Mouse (Mus musculus) heart, postnatal 0 days (tissue): ENCODE results near the gene Ctss. TPM values are rescaled to one million over a fixed set of nuclear protein-coding genes. Genes with fewer than 3 reads are reported as not detected.

Experiments
- ATAC-seq: fragments of 200-750 bp; cut with Nextera tagmentation; 2 replicates; pipeline ENCODE4 v1.8.0; 2017; ENCODE audit warnings: low read depth, moderate number of reproducible peaks, moderate library complexity; ENCODE audit not compliant: insufficient read depth
- DNase-seq: peaks from one replicate; pipeline ENCODE4 v3.0.0-alpha.2; 2016; ENCODE audit warnings: low spot score
- H3K27ac ChIP-seq: fragments of 300-500 bp; sonication (generic); 2 replicates; pipeline ENCODE4 v1.5.1; 2014; ENCODE audit warnings: low read depth, mild to moderate bottlenecking
- H3K27me3 ChIP-seq: fragments of 300-500 bp; sonication (generic); 2 replicates; pipeline ENCODE4 v1.6.1; 2014; ENCODE audit warnings: low read length, mixed read lengths; ENCODE audit not compliant: control insufficient read depth, insufficient read depth
- H3K36me3 ChIP-seq: fragments of 300-500 bp; sonication (generic); replicated peaks from 2 replicates; pipeline ENCODE4 v1.6.1; 2014; ENCODE audit warnings: low read length, mixed read lengths; ENCODE audit not compliant: control insufficient read depth, insufficient read depth
- H3K4me1 ChIP-seq: fragments of 300-500 bp; sonication (generic); 2 replicates; pipeline ENCODE4 v1.6.1; 2014; ENCODE audit warnings: antibody characterized with exemption; ENCODE audit not compliant: control insufficient read depth, insufficient read depth
- H3K4me2 ChIP-seq: fragments of 300-500 bp; sonication (generic); 2 replicates; pipeline ENCODE4 v1.6.1; 2014; ENCODE audit warnings: low read depth, mild to moderate bottlenecking, low read length, moderate library complexity
- H3K4me3 ChIP-seq: fragments of 300-500 bp; sonication (generic); 2 replicates; pipeline ENCODE4 v1.5.1; 2014; ENCODE audit warnings: low read depth, low read length
- H3K9ac ChIP-seq: fragments of 300-500 bp; sonication (generic); replicated peaks from 2 replicates; pipeline ENCODE4 v1.6.1; 2014; ENCODE audit warnings: low read depth, low read length, mixed read lengths
- H3K9me3 ChIP-seq: fragments of 300-500 bp; sonication (generic); replicated peaks from 2 replicates; pipeline ENCODE4 v1.6.1; 2016; ENCODE audit warnings: low read length; ENCODE audit not compliant: control insufficient read depth
- CTCF ChIP-seq: IDR thresholded peaks from 2 replicates; pipeline ENCODE4 v1.5.1; 2016; ENCODE audit warnings: antibody characterized with exemption, control low read depth, low read depth
- EP300 ChIP-seq: IDR thresholded peaks from 2 replicates; pipeline ENCODE4 v1.6.1; 2016; ENCODE audit warnings: antibody characterized with exemption, low read depth
- WGBS: fragments of 180-500 bp; shearing (Covaris S2); extraction: QIAGEN DNeasy Blood & Tissue Kit; methylation state at CpG from one replicate; pipeline ENCODE4 v1.1.7; 2014; 5-methylcytosine and 5-hydroxymethylcytosine counted together
- polyA plus RNA-seq: library from polyadenylated mRNA; unstranded; fragments of >200 nt; fragmentation: Nextera tagmentation; extraction: Ambion mirVana; gene quantifications from 2 replicates; pipeline ENCODE4 v1.2.1, GENCODE M21; 2015
- total RNA-seq: library from RNA; depleted of rRNA; stranded (reverse); fragments of >200 nt; gene quantifications from 2 replicates; pipeline ENCODE4 v1.2.3, GENCODE M21; 2014; ENCODE audit warnings: low replicate concordance

Gene Ctss
- total and polyA plus RNA-seq, 2 experiments from 2014 or later: 6.4 to 17.0 TPM

DNA sequence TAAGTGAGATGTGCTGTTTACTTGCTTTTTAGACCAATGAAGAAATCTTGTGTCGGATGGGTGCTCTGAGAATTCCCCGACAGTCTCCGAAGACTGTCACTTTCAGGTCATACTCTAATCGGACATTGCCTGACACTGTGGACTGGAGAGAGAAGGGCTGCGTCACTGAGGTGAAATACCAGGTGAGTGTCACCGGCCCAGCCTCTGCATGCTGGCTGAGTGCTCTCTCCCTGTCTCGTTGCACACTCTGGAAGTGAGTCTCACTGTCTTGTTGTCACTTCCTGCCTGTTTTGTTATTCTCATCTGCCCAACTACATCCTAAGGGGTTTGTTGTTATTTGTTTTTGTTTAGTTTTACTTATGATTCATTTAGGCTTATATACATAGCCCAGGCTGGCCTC, 16.4 kb downstream of the Ctss start:
- Histone ChIP-seq H3K4me2 (no peak overlapping the region), H3K9ac (no peak overlapping the region), H3K36me3 (no peaks in the 10 kb centered on the region), H3K4me3 (no peak overlapping the region), H3K4me1 (no peaks in the 10 kb centered on the region), H3K27me3 (no peaks in the 10 kb centered on the region), H3K27ac (no peak overlapping the region), H3K9me3 (no peaks in the 10 kb centered on the region)
- ATAC-seq (no peak), DNase-seq (no peak)
- WGBS: 66% methylated on average over 7 of the region's 7 CpGs
- TF ChIP-seq CTCF: no peak
- TF ChIP-seq EP300: no peak

GRCm38 (mm10) chr3:95550176-95550575, 23.6 kb downstream of the Ctss start:
- no peak for DNase-seq
- no peak for TF ChIP-seq CTCF
- TF ChIP-seq EP300: no peak
- 89% methylated on average over 1 of the region's 1 CpGs for WGBS

GRCm38 (mm10) chr3:95553986-95554385, 27.4 kb downstream of the Ctss start:
- Histone ChIP-seq H3K4me3 (no peak overlapping the region), H3K27ac (no peak overlapping the region), H3K9ac (no peak overlapping the region), H3K9me3 (no peaks in the 10 kb centered on the region), H3K4me2 (no peak overlapping the region), H3K4me1 (no peaks in the 10 kb centered on the region), H3K36me3 (no peaks in the 10 kb centered on the region), H3K27me3 (no peaks in the 10 kb centered on the region)
- TF ChIP-seq EP300: no peak
- no peak for TF ChIP-seq CTCF
- WGBS: 53% methylated on average over 3 of the region's 3 CpGs
- DNase-seq (no peak), ATAC-seq (no peak)

More at GRCm38 (mm10) chr3:95550176-95550575, 23.6 kb downstream of the Ctss start:
- Histone ChIP-seq H3K9me3 (no peaks in the 10 kb centered on the region), H3K4me2 (no peak overlapping the region), H3K4me3 (no peak overlapping the region), H3K36me3 (no peaks in the 10 kb centered on the region), H3K27ac (no peak overlapping the region), H3K27me3 (no peaks in the 10 kb centered on the region), H3K4me1 (no peaks in the 10 kb centered on the region), H3K9ac (no peak overlapping the region)
- ATAC-seq: no peak

GRCm38 (mm10) chr3:95559437-95559836, 32.9 kb downstream of the Ctss start, which contains the start of gene Hormad1:
Gene Hormad1, plus strand, starts transcription at chr3:95559677.
- ATAC-seq (no peak), DNase-seq (no peak)
- Histone ChIP-seq H3K27me3 (no peaks in the 10 kb centered on the region), H3K4me2 (no peak within 1 kb of the TSS), H3K27ac (no peak within 1 kb of the TSS), H3K36me3 (no peaks in the 10 kb centered on the region), H3K4me3 (no peak within 1 kb of the TSS), H3K4me1 (no peaks in the 10 kb centered on the region), H3K9me3 (no peaks in the 10 kb centered on the region), H3K9ac (no peak within 1 kb of the TSS)
- no peak for TF ChIP-seq CTCF
- no peak for TF ChIP-seq EP300
- WGBS: 87% methylated on average over 27 of the region's 27 CpGs

DNA sequence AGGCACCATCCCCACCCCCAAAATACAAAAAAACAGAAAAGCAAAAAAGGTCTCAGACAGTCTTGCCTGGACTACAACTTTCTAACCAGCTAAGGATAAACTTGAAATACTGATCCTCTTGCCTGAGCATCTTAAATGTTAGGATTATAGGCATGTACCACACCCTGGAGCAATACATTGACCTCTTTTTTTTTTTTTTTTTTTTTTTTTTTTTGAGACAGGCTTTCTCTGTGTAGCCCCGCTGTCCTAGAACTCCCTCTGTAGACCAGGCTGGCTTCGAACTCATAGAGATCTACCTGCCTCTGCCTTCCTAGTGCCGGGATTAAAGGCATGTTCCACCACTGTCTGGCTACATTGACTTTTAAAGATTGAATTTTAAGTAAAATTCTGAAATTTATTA, 34.2 kb downstream of the Ctss start:
- DNase-seq (no peak), ATAC-seq (no peak)
- no peak overlapping the region for H3K9ac ChIP-seq
- no peaks in the 10 kb centered on the region for H3K9me3 ChIP-seq
- no peak overlapping the region for H3K4me3 ChIP-seq
- no peaks in the 10 kb centered on the region for H3K36me3 ChIP-seq
- H3K4me1 ChIP-seq: no peaks in the 10 kb centered on the region
- no peak overlapping the region for H3K4me2 ChIP-seq
- 91% methylated on average over 3 of the region's 3 CpGs for WGBS
- H3K27ac ChIP-seq: no peak overlapping the region
- no peaks in the 10 kb centered on the region for H3K27me3 ChIP-seq
- TF ChIP-seq CTCF (no peak), EP300 (no peak)

GRCm38 (mm10) chr3:95561826-95562225, 35.2 kb downstream of the Ctss start:
- no peak overlapping the region for H3K4me2 ChIP-seq
- DNase-seq (no peak), ATAC-seq (no peak)
- no peak overlapping the region for H3K27ac ChIP-seq
- H3K36me3 ChIP-seq: no peaks in the 10 kb centered on the region
- H3K9me3 ChIP-seq: no peaks in the 10 kb centered on the region
- WGBS: 64% methylated on average over 2 of the region's 2 CpGs
- H3K4me1 ChIP-seq: no peaks in the 10 kb centered on the region
- TF ChIP-seq CTCF: no peak
- TF ChIP-seq EP300: no peak
- no peak overlapping the region for H3K9ac ChIP-seq
- no peaks in the 10 kb centered on the region for H3K27me3 ChIP-seq
- no peak overlapping the region for H3K4me3 ChIP-seq
